30 mouse cellular contexts compared by ENCODE assay signal in the genomic region with DNA sequence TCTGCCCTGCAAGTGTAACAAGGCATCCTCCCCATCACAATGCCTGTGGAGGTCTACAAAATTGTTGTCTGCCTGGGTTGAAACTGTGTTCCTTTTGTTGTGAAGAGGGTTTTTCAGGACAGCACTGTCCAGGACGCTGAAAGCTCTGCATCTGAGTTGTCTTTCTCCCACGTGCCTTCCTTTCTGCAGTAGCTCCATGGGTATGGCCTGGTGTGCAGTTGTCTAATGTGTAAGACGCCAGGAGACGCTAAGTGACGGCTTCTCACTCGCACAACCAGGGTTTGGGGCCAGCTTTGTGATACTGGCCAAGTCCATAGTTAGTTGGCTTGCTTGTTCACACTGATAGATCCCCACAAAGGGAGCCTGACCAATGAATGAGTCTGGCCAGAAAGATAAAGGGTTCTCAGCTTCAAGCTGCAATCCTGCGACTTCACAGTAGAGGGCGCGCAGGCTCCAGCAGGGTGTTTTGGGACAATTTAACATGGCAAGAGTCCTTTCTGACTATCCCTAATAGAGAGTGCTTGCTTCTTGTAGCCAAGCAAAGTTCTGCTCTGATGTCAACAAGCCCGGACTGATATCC. TPM values are rescaled to one million over a fixed set of nuclear protein-coding genes. Genes with fewer than 3 reads are reported as not detected.
DNase-seq lines count a peak whose midpoint lies in the region; ATAC-seq lines count a peak whose summit lies in the region.
"Not testable (repeated sequence)": the region's sequence is repeated elsewhere in the genome, so short reads cannot be mapped to it uniquely, and the experiment has no call there.
"Had no signal": no experiment of that assay in that cellular context is flagged by ENCODE, and none has a peak within 500 bp of the region (broad histone marks: within the 10 kb centered on the region; RNA-seq: fewer than 3 reads in every experiment).

No protein-coding gene starts in this region.

- not testable (repeated sequence) for H3K27me3 ChIP-seq in liver, embryonic 11.5 days (replicated peaks; ENCODE audit: control insufficient read depth, insufficient read depth, low read length)

- no CpG with 5 or more reads among the region's 10 CpGs for WGBS in liver, embryonic 11.5 days

- H3K4me2 ChIP-seq in liver, embryonic 11.5 days: not testable (repeated sequence)

- not testable (repeated sequence) for H3K27ac ChIP-seq in liver, embryonic 11.5 days (ENCODE audit: low read depth, low read length)

- not testable (repeated sequence) for H3K36me3 ChIP-seq in liver, embryonic 11.5 days (ENCODE audit: control insufficient read depth, insufficient read depth, low read length)

- ATAC-seq in CD4-positive, CD25-positive, alpha-beta regulatory T cell, adult 4 months: peak; percentile 74
- peak; percentile 72 for ATAC-seq in erythroid progenitor cell, adult 5-6 weeks (replicated peaks; ENCODE audit: low FRiP score, poor library complexity, severe bottlenecking)
- peak; percentile 88 for ATAC-seq in granulocyte monocyte progenitor cell, adult 5-6 weeks (replicated peaks; ENCODE audit: poor library complexity, severe bottlenecking)
- ATAC-seq in liver, embryonic 11.5 days (replicated peaks; ENCODE audit: low FRiP score): peak; percentile 62; the same call in 1 of the 2 replicates
- ATAC-seq in megakaryocyte-erythroid progenitor cell, adult 5-6 weeks (replicated peaks; ENCODE audit: low FRiP score, low TSS enrichment, poor library complexity, severe bottlenecking): peak; percentile 95
- peak; percentile 84 for ATAC-seq in monocyte, adult 5-6 weeks (replicated peaks; ENCODE audit: insufficient number of reproducible peaks, low FRiP score, low TSS enrichment, poor library complexity, severe bottlenecking)

- not testable (repeated sequence) for H3K4me3 ChIP-seq in liver, embryonic 11.5 days (ENCODE audit: low read depth, low read length)

- DNase-seq in liver, embryonic 11.5 days (ENCODE audit: low spot score): not testable (repeated sequence)

- not testable (repeated sequence) for H3K9me3 ChIP-seq in liver, embryonic 11.5 days (ENCODE audit: control insufficient read depth, low read length)

- not testable (repeated sequence) for H3K9ac ChIP-seq in liver, embryonic 11.5 days (ENCODE audit: low read depth, low read length)

- not testable (repeated sequence) for H3K4me1 ChIP-seq in liver, embryonic 11.5 days (replicated peaks; ENCODE audit: control insufficient read depth, insufficient read depth, low read length)

RNA-seq across cellular contexts. Expression of a gene that starts 34.8 kb away (rescaled TPM):
- polyA plus RNA-seq in CD4-positive, CD25-positive, alpha-beta regulatory T cell, adult 4 months (2017; shearing (Covaris generic)): not detected
- total RNA-seq in erythroid progenitor cell, adult 5-6 weeks (2015; ENCODE audit: low replicate concordance): not detected in 2 replicates
- total RNA-seq in erythroid progenitor cell, adult 5-6 weeks (2017; ENCODE audit: low replicate concordance): not detected in 2 replicates
- total RNA-seq in granulocyte monocyte progenitor cell, adult 5-6 weeks (2014; fragmentation: Nextera tagmentation): not detected in 2 replicates
- total RNA-seq in granulocyte monocyte progenitor cell, adult 5-6 weeks (2017): not detected in 2 replicates
- polyA plus RNA-seq in liver, embryonic 11.5 days (2014; fragmentation: Nextera tagmentation; extraction: Ambion mirVana): not detected in 2 replicates
- not detected in 2 replicates for total RNA-seq in megakaryocyte-erythroid progenitor cell, adult 5-6 weeks (2014; fragmentation: Nextera tagmentation)
- not detected in 2 replicates for total RNA-seq in megakaryocyte-erythroid progenitor cell, adult 5-6 weeks (2017)
- 4.4 TPM in 1 of 3 replicates, not detected in the others for total RNA-seq in monocyte, adult 5-6 weeks (2017)
- total RNA-seq: adrenal gland, adult 18-20 months; adrenal gland, postnatal 10 days; adrenal gland, postnatal 36 days; CH12.LX; gastrocnemius, adult 8-10 months; gastrocnemius, postnatal 25 days; heart, adult 2 months; heart, postnatal 14 days; heart, postnatal 4 days had no signal
- polyA plus RNA-seq: embryonic facial prominence, embryonic 12.5 days; embryonic facial prominence, embryonic 15.5 days; erythroblast, embryonic 14.5 days; forebrain, embryonic 10.5 days; forebrain, embryonic 13.5 days; forebrain, embryonic 16.5 days; G1E; gonadal fat pad, adult 2 months; heart, adult 2 months; heart, embryonic 10.5 days; heart, embryonic 13.5 days; heart, embryonic 16.5 days; hindbrain, embryonic 12.5 days; hindbrain, embryonic 15.5 days; intestine, embryonic 15.5 days; Patski had no signal

RNA-seq across cellular contexts. Expression of a gene that starts 41.4 kb away (rescaled TPM):
- polyA plus RNA-seq in CD4-positive, CD25-positive, alpha-beta regulatory T cell, adult 4 months (2017; shearing (Covaris generic)): not detected
- not detected in 2 replicates for total RNA-seq in erythroid progenitor cell, adult 5-6 weeks (2015; ENCODE audit: low replicate concordance)
- total RNA-seq in erythroid progenitor cell, adult 5-6 weeks (2017; ENCODE audit: low replicate concordance): not detected in 2 replicates
- not detected in 2 replicates for total RNA-seq in granulocyte monocyte progenitor cell, adult 5-6 weeks (2014; fragmentation: Nextera tagmentation)
- not detected in 2 replicates for total RNA-seq in granulocyte monocyte progenitor cell, adult 5-6 weeks (2017)
- not detected in 2 replicates for polyA plus RNA-seq in liver, embryonic 11.5 days (2014; fragmentation: Nextera tagmentation; extraction: Ambion mirVana)
- total RNA-seq in megakaryocyte-erythroid progenitor cell, adult 5-6 weeks (2014; fragmentation: Nextera tagmentation): not detected in 2 replicates
- total RNA-seq in megakaryocyte-erythroid progenitor cell, adult 5-6 weeks (2017): not detected in 2 replicates
- total RNA-seq in monocyte, adult 5-6 weeks (2017): not detected in 3 replicates
- total RNA-seq: adrenal gland, adult 18-20 months; adrenal gland, postnatal 10 days; adrenal gland, postnatal 36 days; G1E; gastrocnemius, adult 8-10 months; gastrocnemius, postnatal 25 days; heart, adult 2 months; heart, postnatal 14 days; heart, postnatal 4 days had no signal
- polyA plus RNA-seq: embryonic facial prominence, embryonic 12.5 days; embryonic facial prominence, embryonic 15.5 days; erythroblast, embryonic 14.5 days; forebrain, embryonic 10.5 days; forebrain, embryonic 13.5 days; forebrain, embryonic 16.5 days; G1E; gonadal fat pad, adult 2 months; heart, adult 2 months; heart, embryonic 10.5 days; heart, embryonic 13.5 days; heart, embryonic 16.5 days; hindbrain, embryonic 12.5 days; hindbrain, embryonic 15.5 days; intestine, embryonic 15.5 days had no signal

RNA-seq across cellular contexts. Expression of a gene that starts 60.0 kb away (rescaled TPM):
- under 1 TPM; 0.24 TPM for polyA plus RNA-seq in CD4-positive, CD25-positive, alpha-beta regulatory T cell, adult 4 months (2017; shearing (Covaris generic))
- 33.5 and 35.0 TPM in 2 replicates for total RNA-seq in erythroid progenitor cell, adult 5-6 weeks (2015; ENCODE audit: low replicate concordance)
- 10.9 and 11.7 TPM in 2 replicates for total RNA-seq in erythroid progenitor cell, adult 5-6 weeks (2017; ENCODE audit: low replicate concordance)
- 63.0 and 68.6 TPM in 2 replicates for total RNA-seq in granulocyte monocyte progenitor cell, adult 5-6 weeks (2014; fragmentation: Nextera tagmentation)
- total RNA-seq in granulocyte monocyte progenitor cell, adult 5-6 weeks (2017): 31.0 and 37.9 TPM in 2 replicates
- polyA plus RNA-seq in liver, embryonic 11.5 days (2014; fragmentation: Nextera tagmentation; extraction: Ambion mirVana): not detected in 2 replicates
- 3.7 TPM in 1 of 2 replicates, not detected in the other for total RNA-seq in megakaryocyte-erythroid progenitor cell, adult 5-6 weeks (2014; fragmentation: Nextera tagmentation)
- 0.99 TPM in 1 of 2 replicates, not detected in the other for total RNA-seq in megakaryocyte-erythroid progenitor cell, adult 5-6 weeks (2017)
- total RNA-seq in monocyte, adult 5-6 weeks (2017): 136 to 183 TPM (median 179 TPM) in 3 replicates
- total RNA-seq: heart, postnatal 4 days had no signal
- polyA plus RNA-seq: embryonic facial prominence, embryonic 12.5 days; embryonic facial prominence, embryonic 15.5 days; erythroblast, embryonic 14.5 days; forebrain, embryonic 10.5 days; forebrain, embryonic 13.5 days; forebrain, embryonic 16.5 days; heart, embryonic 10.5 days; heart, embryonic 13.5 days; hindbrain, embryonic 12.5 days; hindbrain, embryonic 15.5 days had no signal
